Mouse (Mus musculus) ovary, postnatal 36 days (tissue): ENCODE data around the gene Atg7.

Experiments
- DNase-seq: peaks from one replicate; pipeline ENCODE4 v3.0.0; 2022; ENCODE audit warnings: low spot score, mixed read lengths

Atg7 gene

DNA sequence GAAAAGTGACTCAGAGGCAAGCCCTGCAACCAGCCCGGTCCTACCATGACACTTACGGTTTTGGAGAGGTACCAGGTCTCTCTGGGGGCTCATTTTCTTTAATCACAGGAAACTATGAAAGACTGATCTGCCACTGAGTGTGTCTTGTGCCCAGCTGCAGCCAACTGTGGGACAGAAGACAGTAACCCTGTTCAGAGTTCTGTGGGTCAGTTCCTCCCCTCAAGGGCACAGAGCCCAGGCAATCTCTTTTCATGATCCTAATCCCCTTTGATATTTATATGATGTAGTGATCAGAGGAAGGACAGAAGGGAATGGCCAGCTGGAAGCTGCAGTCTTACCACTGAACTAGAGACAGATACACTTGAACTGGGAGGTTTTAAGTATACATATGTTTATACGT is 92.2 kb downstream of the Atg7 start:
- no peak for DNase-seq

DNA sequence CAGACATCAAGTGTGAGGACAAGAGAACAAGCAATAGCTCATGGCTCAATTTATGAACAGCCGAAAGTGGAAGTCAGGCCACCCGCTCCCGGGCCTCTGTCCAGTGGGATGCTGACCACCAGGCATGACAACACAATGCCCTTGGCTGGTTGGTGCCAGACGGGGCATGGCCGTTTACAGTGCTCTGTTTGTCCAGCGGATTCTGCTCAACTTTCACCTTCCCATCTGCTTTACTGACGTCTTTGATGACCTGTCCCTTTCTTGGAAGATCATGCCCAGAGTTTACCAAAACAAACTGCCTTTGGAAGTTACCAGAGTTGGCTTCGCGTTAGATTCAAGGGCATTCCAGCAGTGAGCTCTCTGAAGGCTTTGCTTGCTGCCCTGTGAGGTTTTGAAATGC is 93.5 kb downstream of the Atg7 start:
- DNase-seq, result peak; percentile 30

DNA sequence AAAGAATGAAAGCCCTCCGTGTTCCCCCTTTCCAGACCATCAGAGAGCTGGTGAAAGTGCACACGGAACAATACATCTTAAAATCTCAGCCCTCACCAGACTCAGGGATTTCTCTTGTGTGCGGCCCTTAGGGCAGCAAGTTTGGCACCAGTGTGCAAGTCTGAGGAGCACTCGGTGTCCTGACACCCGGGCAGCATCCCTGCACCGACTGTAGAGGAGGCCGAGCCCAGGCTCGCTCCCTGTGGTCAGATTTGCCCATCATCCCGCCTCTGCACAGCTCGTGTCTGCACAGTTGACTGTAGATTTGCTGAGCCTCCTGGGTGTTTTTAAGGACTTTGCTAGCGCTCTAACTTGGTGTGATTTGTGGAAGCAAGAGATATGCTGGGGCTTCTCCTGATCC is 94.3 kb downstream of the Atg7 start:
- DNase-seq, result no peak

DNA sequence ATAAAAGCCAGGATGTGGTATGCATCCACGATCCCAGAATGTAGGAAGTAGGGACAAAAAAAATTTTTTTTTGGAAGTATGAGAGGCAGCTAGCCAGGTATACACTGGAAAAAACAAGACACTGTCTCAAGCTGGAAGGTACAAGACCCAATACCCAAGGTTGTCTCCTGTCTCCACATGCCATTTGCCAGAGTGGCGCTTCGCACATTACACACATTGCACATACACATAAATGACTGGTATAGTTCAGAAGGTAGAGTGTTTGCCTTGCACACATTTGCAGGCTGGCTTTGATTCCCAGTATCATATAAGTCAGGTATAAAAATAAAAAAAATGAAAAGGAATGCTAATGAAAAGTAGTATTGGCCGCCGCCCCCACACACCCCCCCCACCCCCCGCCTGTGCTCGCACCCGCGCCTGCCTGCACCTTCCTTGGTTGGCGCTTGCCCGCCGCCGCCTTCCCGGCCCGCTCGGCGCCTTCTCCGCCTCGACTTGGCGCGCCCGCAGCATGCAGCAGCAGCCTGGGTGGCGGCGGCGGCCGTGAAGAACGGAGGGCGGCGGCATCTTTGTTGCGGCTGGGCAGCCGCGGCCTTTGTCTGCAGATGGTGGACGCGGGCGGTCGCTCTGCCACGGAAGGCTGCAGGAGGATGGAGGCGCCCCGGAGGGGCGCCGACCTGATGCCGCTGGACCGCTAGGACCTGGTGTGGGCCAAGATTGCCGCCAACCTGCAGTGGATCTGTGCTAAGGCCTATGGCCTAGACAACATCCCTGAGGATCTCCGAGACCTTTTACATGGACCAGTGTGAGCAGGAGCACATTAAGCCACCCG is 95.2 kb downstream of the Atg7 start:
- peak; percentile 36 for DNase-seq

DNA sequence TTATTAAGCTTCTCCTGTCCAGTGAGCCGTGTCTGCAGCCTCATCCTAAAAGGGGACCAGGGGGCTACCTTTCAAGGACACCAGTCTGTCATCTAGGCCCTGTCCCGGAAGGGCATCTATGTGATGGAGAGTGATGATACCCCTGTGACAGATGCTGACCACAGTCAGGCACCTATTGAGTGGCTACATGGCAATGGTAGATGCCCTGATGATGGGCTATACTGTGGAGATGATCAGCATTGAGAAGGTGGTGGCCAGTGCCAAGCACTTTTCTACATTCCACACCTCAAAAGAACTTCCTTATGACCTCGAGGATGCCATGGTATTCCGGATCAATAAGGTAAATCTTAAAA is 95.8 kb downstream of the Atg7 start:
- no peak for DNase-seq

DNA sequence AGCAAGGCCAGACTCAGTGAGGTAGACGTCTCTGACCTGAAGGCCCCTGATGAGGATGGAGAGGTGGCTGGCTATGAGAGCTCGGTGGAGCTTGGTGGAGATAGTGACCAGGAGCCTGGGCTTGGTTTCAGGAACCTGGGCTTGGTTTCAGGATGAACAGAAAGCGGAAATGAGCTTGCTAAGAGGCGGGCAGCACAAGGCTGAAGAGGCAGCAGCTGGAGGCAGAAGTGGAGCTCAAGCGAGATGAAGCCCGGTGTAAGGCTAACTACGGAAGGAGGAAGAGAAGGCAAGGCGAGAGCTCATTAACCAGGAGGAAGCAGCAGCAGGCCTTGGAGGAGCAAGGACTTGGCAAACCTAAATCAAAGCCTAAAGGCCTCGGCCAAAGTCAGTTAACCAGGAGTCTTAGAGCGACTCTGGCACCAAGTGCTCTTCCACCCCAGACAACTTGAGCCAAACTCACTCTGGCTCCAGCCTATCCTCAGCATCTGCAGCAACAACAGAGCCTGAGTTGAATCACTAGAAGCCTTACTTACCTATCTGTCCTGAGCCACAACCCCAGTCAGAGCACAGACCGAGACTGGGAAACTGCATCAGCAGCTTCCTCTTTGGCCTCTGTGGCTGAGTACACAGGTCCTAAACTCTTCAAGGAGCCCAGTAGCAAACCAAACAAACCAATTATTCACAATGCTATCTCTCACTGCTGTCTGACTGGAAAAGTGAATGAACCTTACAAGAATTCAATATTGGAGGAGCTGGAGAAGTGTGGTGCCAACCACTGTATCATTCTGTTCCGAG is 99.5 kb downstream of the Atg7 start:
- DNase-seq, result no peak

DNA sequence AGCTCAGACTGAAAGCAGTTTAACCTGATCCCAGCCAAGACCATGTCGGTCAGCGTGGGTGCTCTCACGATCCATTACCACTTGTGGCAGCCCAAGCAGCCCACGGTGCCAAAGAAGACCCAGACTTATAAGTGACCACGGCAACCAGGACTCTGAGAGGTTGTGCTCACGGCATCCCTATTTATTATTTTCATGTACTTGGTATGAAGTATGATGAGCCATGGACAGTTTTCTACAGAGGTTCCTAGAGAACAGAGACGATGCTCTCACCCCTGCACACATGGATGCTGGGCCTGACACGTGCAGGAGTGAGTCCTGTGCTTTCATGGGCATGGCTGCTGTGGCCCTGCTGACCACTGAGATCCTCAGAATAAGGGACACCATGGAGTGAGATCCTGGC is 100.2 kb downstream of the Atg7 start:
- no peak for DNase-seq

DNA sequence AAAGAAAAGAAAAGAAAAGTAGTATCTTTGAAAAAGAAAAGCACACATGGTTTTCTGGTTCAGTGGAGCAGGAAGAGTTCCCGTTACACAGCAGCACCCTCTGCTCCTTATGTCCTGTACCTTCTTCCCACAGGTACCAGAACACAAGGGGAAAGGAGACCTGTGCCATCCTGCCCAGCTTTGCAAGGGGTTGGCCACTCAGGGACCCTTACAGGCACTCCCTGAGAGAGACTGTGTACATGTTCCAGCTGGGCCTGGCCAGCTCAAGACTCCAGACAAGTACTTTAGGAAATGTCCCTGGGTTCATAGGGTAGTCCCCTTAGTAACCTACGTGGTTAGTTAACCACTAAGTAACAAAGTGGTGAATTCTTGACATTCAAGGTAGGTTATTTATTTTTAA is 100.9 kb downstream of the Atg7 start:
- no peak for DNase-seq

DNA sequence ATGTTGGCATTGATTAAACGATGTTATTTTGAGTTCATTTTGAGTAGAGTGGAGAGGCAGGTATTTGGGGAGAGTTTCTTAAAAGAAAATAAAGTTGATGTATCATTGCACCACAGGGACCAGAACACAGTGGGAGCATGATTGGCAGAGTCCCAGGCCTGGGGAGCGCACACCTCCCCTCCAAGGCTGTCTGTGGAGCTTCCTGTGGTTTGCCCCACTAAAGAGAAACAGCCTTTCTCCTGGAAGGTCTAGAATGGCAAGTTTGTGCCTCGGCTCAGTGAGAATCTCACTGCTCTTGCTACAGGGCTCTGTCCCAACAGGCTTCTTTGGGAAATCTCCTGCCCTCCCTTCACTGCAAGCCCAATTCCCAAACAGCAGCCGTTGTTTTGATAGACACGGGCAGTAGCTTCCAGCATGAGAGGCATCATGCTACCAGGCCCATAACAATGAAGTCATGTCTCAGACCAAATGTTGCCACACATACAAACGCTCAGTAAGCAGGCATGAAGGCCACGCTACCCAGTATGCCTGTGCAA is 103.6 kb downstream of the Atg7 start:
- DNase-seq, result no peak

DNA sequence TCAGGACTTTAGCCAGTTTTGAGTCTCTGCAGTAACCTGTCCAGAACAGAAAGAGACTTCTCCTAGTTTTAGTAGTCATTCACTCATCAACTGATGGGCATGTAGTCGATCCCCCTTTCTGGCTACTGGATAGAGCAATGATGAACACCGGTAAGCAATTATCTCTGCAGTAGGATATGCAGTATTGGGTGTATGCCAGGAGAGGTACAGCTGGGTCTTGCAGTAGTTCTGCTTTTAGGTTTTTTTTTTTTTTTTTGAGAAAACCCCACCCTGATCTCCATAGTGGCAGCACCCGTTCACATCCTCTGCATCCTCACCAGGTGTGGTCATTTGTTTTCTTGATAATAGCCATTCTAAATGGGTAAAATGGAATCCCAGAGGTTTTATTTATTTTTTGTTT is 105.5 kb downstream of the Atg7 start:
- DNase-seq, result no peak

DNA sequence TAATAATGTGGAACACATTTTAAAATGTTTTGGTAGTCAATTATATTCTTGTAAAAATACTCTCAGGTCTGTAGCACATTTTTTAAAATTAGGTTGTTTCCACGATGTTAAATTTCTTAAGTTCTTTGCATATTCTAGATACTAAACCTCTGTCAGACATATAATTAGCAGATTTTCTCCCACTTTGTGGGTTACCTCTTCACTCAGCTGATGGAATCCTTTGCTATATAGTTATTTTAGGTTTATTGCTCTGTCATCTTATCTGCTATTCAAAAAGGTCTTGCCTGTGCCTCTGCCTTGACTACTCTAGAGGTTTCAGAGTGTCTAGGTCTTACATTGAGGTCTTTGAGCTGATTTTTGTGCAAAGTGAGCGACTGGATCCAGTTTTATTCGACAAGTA is 106.0 kb downstream of the Atg7 start:
- no peak for DNase-seq

DNA sequence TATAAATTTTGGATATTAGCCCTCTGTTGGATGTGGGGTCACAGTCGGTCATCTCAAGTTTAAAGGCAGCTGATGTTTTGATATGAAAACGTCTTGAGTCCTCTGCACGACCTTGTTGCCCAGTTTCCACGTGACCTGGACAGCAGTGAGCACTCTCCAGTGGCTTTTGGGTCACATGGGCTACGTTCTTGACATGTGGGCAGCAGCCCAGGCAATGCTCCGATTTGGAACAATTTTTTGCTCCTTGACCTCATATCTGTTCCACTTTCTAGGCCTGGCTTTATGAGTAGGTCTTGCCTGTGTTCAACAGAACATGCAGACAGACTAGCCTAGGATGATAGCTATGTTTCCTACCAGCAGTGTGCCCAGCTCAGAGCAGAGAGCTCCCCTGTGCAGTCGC is 115.9 kb downstream of the Atg7 start:
- no peak for DNase-seq

DNA sequence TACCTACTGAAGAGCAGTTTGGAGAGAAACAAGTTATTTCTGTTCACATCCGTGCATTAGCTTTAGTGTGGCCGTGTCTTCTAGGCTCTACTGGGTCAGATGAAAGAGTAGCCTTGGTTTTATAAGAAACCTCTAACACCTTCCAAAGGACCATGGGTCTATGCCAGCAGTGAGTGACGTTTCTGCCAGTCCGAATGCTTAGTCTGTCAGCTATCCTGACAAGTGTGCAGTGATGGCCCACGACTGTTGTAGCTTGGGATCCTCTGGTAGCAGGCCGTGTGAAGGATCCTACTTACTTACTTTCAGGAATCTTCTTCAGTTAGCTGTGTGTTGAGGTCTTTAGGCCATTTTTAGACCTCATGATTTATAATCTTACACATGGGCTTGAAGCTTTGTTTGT is 123.4 kb downstream of the Atg7 start:
- DNase-seq, result no peak

DNA sequence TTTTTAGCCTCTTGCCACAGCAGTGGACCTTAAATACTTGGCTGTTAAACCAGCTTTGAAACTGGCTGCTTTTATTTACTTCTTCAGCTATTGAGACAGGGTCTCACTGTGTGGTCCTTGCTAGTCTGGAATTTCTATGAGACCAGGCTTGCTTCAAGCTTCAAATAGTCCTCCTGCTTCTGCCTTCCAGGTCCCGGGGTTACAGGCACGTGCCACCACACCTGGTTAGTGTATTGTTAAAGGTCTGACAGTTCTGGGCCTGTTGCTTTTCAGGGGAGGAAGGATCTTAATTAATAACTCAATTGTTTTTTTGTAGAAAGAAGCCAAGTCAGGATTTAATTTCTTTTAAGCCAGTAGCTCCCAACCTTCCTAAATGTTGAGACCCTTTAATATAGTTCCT is 124.8 kb downstream of the Atg7 start:
- no peak for DNase-seq

DNA sequence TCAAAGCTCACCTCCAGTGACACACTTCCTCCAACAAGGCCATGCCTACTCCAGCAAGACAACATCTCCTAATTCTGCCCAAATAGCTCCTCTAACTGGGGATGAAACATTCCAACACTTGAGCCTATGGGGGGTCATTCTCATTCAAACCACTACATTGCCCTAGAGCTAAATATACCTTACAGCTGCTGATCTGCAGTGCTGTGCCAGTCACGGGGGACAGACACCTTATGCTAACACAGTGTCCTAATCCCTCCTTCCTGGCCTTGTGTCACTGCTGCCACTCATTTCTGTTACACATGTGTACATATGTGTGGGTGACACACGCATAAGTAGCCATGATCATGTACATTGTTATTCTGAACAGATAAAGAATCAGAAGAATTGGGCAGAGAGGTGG is 127.4 kb downstream of the Atg7 start:
- no peak for DNase-seq

DNA sequence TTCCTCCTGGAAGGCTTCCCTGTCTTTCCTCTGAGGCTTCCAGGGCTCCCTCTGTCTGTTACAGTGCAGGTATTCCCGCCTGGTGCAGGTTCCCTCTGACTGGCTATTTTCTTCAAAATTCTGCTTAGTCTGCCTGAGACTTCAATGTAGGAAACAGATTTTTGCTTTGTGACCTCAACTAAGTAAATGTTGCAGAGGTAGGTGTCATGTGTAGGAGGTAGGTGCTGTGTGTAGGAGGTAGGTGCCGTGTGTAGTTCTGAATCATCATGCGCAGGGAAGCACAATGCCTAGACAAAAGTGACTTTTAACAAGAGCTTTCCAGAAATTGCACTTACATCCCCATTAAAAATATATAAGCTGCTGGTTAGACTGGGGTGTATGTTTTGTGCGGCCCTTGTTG is 128.6 kb downstream of the Atg7 start:
- no peak for DNase-seq

DNA sequence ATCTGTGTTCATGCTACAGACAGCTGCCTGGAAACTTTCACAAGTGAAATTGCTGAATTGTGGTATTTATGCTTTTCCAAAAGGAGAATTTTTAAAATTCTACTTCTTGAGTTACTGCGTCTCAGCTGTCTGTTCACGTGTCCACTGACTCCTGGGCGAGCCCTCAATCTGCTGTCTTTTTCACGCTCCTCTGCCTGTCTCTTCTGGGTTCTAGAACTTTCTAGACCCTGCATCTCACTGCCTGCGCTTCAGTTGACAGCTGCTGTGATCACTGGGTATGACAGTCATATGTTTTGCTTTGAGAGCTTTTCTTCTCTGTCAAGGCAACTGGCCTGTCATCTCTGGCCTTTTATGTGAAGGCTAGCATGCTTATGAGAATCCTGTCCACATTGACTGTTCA is 132.3 kb downstream of the Atg7 start:
- DNase-seq, result no peak

DNA sequence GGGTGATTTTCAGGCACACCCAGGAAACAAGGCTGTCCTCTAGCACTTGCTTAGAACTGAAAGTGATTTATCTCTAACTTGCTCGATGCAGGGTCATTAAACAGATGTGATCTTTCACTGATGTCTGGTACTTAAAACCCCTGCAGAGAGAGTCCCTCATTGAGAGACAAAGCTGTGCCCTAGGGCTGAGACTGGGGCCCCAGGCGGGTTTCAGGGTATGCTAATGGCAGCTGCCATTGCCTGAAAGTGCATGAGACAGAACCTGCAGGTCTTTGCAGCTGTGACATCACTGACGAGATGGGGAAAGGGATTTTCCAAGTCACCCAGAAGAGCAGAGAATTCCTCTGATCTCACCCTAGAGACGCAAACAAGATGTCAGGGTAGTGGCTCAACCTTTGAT is 135.0 kb downstream of the Atg7 start:
- no peak for DNase-seq

DNA sequence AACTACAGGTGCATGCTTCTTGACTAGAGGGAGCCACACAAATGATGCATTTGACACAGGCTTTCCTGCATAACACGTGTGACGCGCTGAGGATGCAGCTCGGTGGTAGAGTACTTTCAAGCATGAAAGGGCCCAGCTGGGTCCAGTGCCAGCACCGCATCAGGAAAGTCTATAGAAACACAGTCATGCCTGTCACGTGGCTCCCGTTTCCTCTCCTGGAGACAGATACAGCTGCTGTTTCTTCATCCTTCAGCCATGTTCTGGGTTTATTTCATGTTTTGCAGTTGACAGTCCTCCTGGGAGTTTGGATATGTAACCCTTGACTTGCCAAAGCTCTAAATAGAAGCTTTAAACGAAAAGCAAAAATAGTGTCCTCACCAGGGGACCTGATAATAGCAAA is 135.8 kb downstream of the Atg7 start:
- no peak for DNase-seq

DNA sequence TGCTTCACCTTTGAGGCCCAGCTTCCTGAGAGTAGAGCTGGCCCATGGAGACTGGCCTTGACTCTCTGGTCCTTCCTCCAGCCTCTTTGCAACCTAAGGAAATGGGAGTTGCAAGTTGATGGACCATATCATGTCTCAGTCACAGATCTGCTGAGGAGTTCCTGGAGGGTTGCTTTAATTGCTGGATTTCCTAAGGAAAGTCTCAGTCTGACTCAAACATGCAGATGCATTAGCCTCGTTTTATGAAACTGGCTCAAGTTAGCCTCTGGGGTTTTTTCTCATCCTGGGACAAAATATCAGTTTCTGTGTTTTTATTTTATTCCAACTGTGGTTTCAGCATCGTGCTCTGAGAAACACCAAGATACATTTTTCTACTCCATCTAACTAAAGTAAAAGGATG is 137.7 kb downstream of the Atg7 start:
- DNase-seq, result no peak

DNA sequence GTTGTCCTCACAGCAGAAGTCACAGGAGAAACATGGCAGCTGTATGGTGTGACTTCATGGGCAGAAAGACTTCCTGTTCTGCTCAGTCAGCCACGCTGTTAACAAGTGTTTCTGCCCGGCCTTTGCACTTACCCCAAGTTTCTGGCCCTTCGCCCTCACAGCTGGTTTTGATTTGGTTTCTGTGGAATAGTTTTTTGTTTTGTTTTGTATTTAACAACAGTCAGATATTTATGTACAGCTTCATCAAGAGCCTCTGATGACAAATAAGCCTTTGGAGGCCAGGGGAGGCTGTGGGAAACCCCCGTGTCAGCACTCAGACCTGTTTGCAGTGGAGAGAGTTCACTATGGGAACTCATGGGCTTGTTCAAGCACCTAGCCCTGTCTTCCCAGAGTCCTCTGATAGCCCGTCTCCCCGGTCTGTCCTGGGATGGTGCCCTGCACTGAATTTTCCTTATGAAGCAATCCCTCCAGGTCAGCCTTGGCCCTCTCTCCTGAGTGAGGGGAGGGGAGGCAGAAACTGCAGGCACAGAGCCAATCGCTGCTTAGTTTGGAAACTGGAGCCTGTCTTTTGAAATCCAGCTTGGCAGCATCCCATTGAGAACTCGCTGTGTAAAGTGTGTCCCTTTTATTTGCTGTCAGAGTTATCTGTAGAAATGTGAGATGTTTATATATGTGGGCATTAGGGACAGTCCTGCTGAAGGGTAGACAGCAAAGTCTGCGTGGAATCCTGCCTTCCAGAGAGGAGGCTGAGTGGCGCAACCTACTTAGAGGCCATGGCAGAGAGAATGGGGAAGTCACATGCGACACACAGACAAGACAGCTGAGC is 138.7 kb downstream of the Atg7 start:
- peak; percentile 66 for DNase-seq

DNA sequence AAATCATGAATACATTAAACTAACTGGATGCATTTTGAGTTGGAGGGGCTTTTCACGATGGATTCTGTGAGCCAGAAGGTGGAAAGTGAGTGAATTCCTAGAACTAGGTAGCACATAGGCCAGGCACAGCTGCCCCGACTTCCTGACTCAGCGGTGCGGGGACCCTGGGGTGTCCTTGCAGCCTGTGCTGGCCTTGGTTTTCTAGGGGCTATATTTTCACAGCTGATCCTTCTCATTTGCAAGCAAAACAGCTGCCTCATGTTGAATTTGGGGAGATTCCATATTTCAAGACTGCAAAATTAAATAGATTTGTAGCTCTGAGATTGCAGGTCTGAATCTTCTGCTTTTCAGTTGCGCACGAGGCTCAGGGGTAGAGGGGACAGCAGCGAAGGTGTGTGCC is 139.6 kb downstream of the Atg7 start:
- no peak for DNase-seq

DNA sequence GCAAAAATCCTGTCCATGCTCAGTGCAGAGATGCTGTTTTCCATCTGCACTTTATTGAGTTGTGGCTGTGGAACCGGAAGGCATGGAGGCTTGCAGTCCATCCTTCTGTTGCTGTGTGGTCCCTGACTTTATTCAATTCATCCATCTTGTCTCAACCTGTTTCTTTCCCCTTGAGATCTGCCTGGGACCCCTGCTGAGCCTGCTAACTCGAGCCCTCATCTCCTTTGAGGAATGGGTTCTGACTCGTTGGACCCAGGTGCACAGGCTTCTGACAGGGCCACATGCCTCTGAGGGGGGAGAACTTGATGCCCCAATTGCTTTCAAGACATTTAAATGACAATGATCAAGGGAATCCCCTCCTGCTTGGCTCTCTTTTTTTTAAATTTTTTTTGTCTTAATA is 143.6 kb downstream of the Atg7 start:
- DNase-seq, result no peak
